16 mouse cellular contexts compared by ENCODE assay signal in genomic region chr6:144761902-144762301, GRCm38 (mm10).
"Had no signal": no experiment of that assay in that cellular context is flagged by ENCODE, and none has a peak within 500 bp of the region (broad histone marks: within the 10 kb centered on the region; RNA-seq: fewer than 3 reads in every experiment).

No protein-coding gene starts in this region.

- H3K27ac ChIP-seq: neural tube, embryonic 12.5 days; neural tube, embryonic 13.5 days; neural tube, embryonic 15.5 days; stomach, embryonic 15.5 days; stomach, postnatal 0 days had no signal

- H3K36me3 ChIP-seq: neural tube, embryonic 12.5 days; neural tube, embryonic 13.5 days; neural tube, embryonic 15.5 days; stomach, embryonic 15.5 days had no signal

- H3K4me2 ChIP-seq: neural tube, embryonic 12.5 days; neural tube, embryonic 13.5 days; neural tube, embryonic 15.5 days; stomach, embryonic 15.5 days had no signal

- H3K9ac ChIP-seq: neural tube, embryonic 12.5 days; neural tube, embryonic 13.5 days; neural tube, embryonic 15.5 days; stomach, embryonic 15.5 days had no signal

- DNase-seq: right cerebral cortex, adult 18-20 months; right cerebral cortex, postnatal 14 days; right cerebral cortex, postnatal 25 days; right cerebral cortex, postnatal 4 days; spleen, adult 18-20 months; thymus, adult 18-20 months; thymus, adult 2 months; thymus, postnatal 14 days; thymus, postnatal 25 days; thymus, postnatal 36 days; thymus, postnatal 4 days had no signal

- H3K4me1 ChIP-seq: neural tube, embryonic 12.5 days; stomach, embryonic 15.5 days had no signal

- H3K4me3 ChIP-seq: neural tube, embryonic 12.5 days; neural tube, embryonic 13.5 days; neural tube, embryonic 15.5 days; stomach, embryonic 15.5 days had no signal

- H3K9me3 ChIP-seq: neural tube, embryonic 12.5 days; neural tube, embryonic 13.5 days; neural tube, embryonic 15.5 days; stomach, embryonic 15.5 days had no signal

- H3K27me3 ChIP-seq: neural tube, embryonic 12.5 days; neural tube, embryonic 13.5 days; neural tube, embryonic 15.5 days; stomach, embryonic 15.5 days had no signal
